Mouse (Mus musculus): ENCODE measurements around the gene Rhof. TPM values are rescaled to one million over a fixed set of nuclear protein-coding genes. Genes with fewer than 3 reads are reported as not detected.

The Rhof gene
- polyA plus RNA-seq, 2 experiments = 1.8 to 2.5 TPM

DNA sequence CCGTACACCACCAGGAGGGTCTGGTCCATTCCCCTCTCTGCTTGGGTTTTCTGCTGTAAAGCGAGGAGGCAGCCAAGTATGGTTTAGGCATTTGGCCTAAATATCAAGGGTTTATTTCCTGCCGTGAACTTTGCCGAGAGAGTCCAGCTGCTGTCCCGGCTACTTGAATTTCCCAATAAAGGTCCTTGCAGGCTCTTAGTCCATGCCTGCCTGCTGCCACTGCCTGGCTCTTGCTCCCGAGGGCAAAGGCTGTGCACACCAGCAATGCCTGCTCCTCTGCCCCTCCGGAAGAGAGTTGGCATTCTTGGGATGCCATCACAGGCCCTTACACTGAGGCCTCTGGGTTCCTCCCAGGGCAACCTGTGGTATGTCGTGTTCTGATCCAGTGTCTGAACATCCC is 28.9 kb downstream of the Rhof start:
- DNase-seq (ENCODE audit: low read depth in 3 of 3, low spot score in 3 of 3) = no peak
- TF ChIP-seq CTCF (IDR thresholded peaks at IDR 0.05; ENCODE audit: low read depth) = no peak
- ATAC-seq (ENCODE audit: insufficient read depth) = no peak
- no peaks in the 10 kb centered on the region for H3K27me3 ChIP-seq (ENCODE audit: control insufficient read depth, insufficient read depth, low read length)
- H3K4me1 ChIP-seq (replicated peaks; ENCODE audit: control insufficient read depth in 2 of 2, insufficient read depth in 2 of 2, low read length in 1 of 2) = peaks cover 0 to 3% of the 10 kb centered on the region in 2 experiments; a peak in 2 of 4 replicates
- H3K9me3 ChIP-seq (ENCODE audit: control insufficient read depth, low read length) = no peaks in the 10 kb centered on the region
- no peak overlapping the region for H3K9ac ChIP-seq (replicated peaks)
- peaks cover 35% of the 10 kb centered on the region for H3K36me3 ChIP-seq (replicated peaks; ENCODE audit: control insufficient read depth, insufficient read depth, low read depth)
- H3K4me3 ChIP-seq (ENCODE audit: insufficient read depth in 1 of 2, low read depth in 2 of 2, low read length in 2 of 2) = no peak overlapping the region
- no peak overlapping the region for H3K4me2 ChIP-seq (ENCODE audit: low read depth)
- no peak overlapping the region for H3K27ac ChIP-seq
- WGBS (ENCODE audit: insufficient replicate concordance) = 85% methylated on average over 8 of the region's 8 CpGs

DNA sequence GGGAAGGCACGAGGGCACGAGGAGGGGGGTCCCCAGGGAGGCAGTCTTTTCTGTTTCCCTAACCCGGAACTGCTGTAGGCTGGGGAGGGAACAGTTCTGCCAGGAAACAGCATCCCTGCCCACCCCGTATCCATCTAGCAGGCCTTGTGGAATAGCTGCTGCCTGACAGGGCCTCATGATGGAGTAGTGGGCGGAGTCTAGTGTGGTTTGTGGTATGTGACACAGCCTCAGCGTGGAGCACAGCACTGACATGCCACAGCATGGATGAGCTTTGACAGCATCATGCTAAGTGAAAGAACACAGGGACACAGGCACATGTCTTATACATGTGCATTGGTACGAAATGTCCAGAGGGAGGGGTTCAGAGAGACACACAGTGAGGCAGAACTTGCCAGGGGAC is 30.1 kb downstream of the Rhof start:
- TF ChIP-seq CTCF (IDR thresholded peaks at IDR 0.05; ENCODE audit: low read depth) (no peak), EP300 (IDR thresholded peaks at IDR 0.05; ENCODE audit: low read depth) (no peak)
- ATAC-seq (ENCODE audit: insufficient read depth) (no peak), DNase-seq (ENCODE audit: low read depth in 3 of 3, low spot score in 3 of 3) (no peak)
- Histone ChIP-seq H3K9me3 (ENCODE audit: control insufficient read depth, low read length) (no peaks in the 10 kb centered on the region), H3K9ac (replicated peaks) (no peak overlapping the region), H3K36me3 (replicated peaks; ENCODE audit: control insufficient read depth, insufficient read depth, low read depth) (peaks cover 40% of the 10 kb centered on the region), H3K27ac (no peak overlapping the region), H3K4me3 (ENCODE audit: insufficient read depth in 1 of 2, low read depth in 2 of 2, low read length in 2 of 2) (no peak overlapping the region), H3K27me3 (ENCODE audit: control insufficient read depth, insufficient read depth, low read length) (no peaks in the 10 kb centered on the region), H3K4me2 (ENCODE audit: low read depth) (no peak overlapping the region), H3K4me1 (replicated peaks; ENCODE audit: control insufficient read depth in 2 of 2, insufficient read depth in 2 of 2, low read length in 1 of 2) (peaks cover 0 to 3% of the 10 kb centered on the region in 2 experiments; a peak in 2 of 4 replicates)
- 50% methylated on average over 7 of the region's 7 CpGs for WGBS (ENCODE audit: insufficient replicate concordance)

DNA sequence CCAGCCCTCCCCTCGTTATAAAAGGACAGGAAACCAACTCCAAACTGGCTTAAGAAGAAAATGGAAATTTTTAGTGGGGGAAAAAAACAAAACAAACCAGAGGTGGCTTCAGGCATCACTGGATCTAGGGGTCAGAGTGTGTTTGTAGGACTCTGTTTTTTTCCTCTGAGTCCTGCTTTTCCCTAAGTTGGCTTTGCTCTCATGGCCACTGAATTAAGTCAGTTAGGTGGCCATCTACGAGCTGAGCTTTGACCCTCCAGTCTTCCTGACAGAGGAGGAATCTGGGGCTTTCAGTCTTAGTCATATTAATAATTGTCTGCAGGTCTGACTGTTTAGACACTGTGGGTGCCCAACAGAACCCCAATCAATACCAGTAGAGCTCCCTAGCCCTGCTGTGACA is 34.0 kb downstream of the Rhof start:
- H3K27ac ChIP-seq = no peak overlapping the region; the same call in 1 of the 2 replicates
- 70% methylated on average over 2 of the region's 2 CpGs for WGBS (ENCODE audit: insufficient replicate concordance)

DNA sequence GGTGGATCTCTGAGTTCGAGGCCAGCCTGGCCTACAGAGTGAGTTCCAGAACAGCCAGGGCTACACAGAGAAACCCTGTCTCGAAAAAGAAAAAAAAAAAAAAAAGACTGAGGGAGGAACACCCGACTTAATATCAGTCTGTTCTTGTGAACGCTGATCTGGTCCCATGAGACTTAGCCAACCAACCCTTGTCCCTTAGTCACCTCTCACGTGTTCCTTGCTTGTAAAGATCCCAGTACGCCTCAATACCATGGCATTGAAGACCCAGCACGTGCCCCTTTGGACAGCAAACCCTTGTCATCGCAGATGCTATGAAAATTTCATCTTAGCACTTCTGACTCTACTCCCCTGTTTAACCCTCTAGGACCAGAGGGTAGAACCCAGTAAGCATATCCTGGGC is 36.2 kb downstream of the Rhof start:
- peaks cover 47 to 55% of the 10 kb centered on the region in 2 experiments for H3K4me1 ChIP-seq (replicated peaks; ENCODE audit: control insufficient read depth in 2 of 2, insufficient read depth in 2 of 2, low read length in 1 of 2)

More for the DNA sequence above, 34.0 kb downstream of the Rhof start:
- Histone ChIP-seq H3K9me3 (ENCODE audit: control insufficient read depth, low read length) (no peaks in the 10 kb centered on the region), H3K4me3 (ENCODE audit: insufficient read depth in 1 of 2, low read depth in 2 of 2, low read length in 2 of 2) (no peak overlapping the region), H3K27me3 (ENCODE audit: control insufficient read depth, insufficient read depth, low read length) (no peaks in the 10 kb centered on the region), H3K36me3 (replicated peaks; ENCODE audit: control insufficient read depth, insufficient read depth, low read depth) (peaks cover 38% of the 10 kb centered on the region), H3K4me1 (replicated peaks; ENCODE audit: control insufficient read depth in 2 of 2, insufficient read depth in 2 of 2, low read length in 1 of 2) (peaks cover 29 to 39% of the 10 kb centered on the region in 2 experiments), H3K9ac (replicated peaks) (no peak overlapping the region), H3K4me2 (ENCODE audit: low read depth) (no peak overlapping the region)
- TF ChIP-seq CTCF (IDR thresholded peaks at IDR 0.05; ENCODE audit: low read depth) (no peak), EP300 (IDR thresholded peaks at IDR 0.05; ENCODE audit: low read depth) (no peak)
- ATAC-seq (ENCODE audit: insufficient read depth) (no peak), DNase-seq (ENCODE audit: low read depth in 3 of 3, low spot score in 3 of 3) (no peak)

DNA sequence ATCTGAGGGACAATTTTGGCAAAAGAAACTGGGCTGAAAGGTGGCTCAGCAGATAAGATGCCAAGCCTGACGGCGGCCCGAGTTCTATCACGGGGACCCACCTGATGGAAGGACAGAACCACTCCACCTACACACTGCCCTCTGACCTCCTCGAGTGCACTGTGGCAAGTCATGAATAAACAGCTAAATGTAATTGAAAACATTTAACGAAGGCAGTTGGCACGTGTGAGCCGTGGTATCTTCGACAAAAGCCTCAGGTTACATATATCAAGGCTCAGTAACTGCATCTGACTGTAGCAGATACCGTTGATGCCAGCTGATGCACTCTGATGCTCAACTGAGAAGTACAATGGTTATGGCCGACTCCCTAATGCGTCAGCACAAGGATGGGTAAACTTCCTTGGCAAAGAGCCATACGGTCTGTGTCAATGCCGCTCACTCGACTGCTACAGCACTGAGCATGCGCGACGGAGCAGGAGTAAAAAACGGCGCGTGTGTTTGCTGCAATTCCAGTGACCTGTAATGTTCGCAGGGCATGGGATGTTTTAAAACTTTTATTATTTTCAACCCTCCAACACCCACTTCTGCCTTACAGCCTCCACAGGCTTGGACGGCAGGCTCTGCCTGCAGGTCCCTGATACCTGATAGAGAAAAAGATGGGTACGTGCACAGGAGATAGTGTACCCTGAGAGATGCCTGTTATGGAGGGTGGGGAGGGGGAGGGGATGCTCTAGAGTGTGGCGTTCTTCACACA is 38.1 kb downstream of the Rhof start:
- Histone ChIP-seq H3K27ac (peak overlapping the region; percentile 96), H3K4me3 (ENCODE audit: insufficient read depth in 1 of 2, low read depth in 2 of 2, low read length in 2 of 2) (peak overlapping the region; percentile 10 to 45), H3K4me2 (ENCODE audit: low read depth) (peak overlapping the region; percentile 65)

More for the DNA sequence above, 36.2 kb downstream of the Rhof start:
- Histone ChIP-seq H3K27me3 (ENCODE audit: control insufficient read depth, insufficient read depth, low read length) (no peaks in the 10 kb centered on the region), H3K4me2 (ENCODE audit: low read depth) (no peak overlapping the region), H3K9me3 (ENCODE audit: control insufficient read depth, low read length) (no peaks in the 10 kb centered on the region), H3K36me3 (replicated peaks; ENCODE audit: control insufficient read depth, insufficient read depth, low read depth) (peaks cover 26% of the 10 kb centered on the region), H3K4me3 (ENCODE audit: insufficient read depth in 1 of 2, low read depth in 2 of 2, low read length in 2 of 2) (no peak overlapping the region), H3K27ac (peak overlapping the region; percentile 96), H3K9ac (replicated peaks) (no peak overlapping the region)
- WGBS (ENCODE audit: insufficient replicate concordance) = 81% methylated on average over 8 of the region's 8 CpGs
- ATAC-seq (ENCODE audit: insufficient read depth) (no peak), DNase-seq (ENCODE audit: low read depth in 3 of 3, low spot score in 3 of 3) (no peak)
- TF ChIP-seq CTCF (IDR thresholded peaks at IDR 0.05; ENCODE audit: low read depth) (no peak), EP300 (IDR thresholded peaks at IDR 0.05; ENCODE audit: low read depth) (no peak)

More for the DNA sequence above, 38.1 kb downstream of the Rhof start:
- peak; percentile 85 to 89 (median 87) for DNase-seq (ENCODE audit: low read depth in 3 of 3, low spot score in 3 of 3)
- Histone ChIP-seq H3K9ac (replicated peaks) (peak overlapping the region; percentile 68), H3K4me1 (replicated peaks; ENCODE audit: control insufficient read depth in 2 of 2, insufficient read depth in 2 of 2, low read length in 1 of 2) (peaks cover 58 to 70% of the 10 kb centered on the region in 2 experiments), H3K36me3 (replicated peaks; ENCODE audit: control insufficient read depth, insufficient read depth, low read depth) (peaks cover 18% of the 10 kb centered on the region), H3K9me3 (ENCODE audit: control insufficient read depth, low read length) (no peaks in the 10 kb centered on the region), H3K27me3 (ENCODE audit: control insufficient read depth, insufficient read depth, low read length) (no peaks in the 10 kb centered on the region)
- TF ChIP-seq CTCF (IDR thresholded peaks at IDR 0.05; ENCODE audit: low read depth) (no peak), EP300 (IDR thresholded peaks at IDR 0.05; ENCODE audit: low read depth) (peak; percentile 88)
- ATAC-seq (ENCODE audit: insufficient read depth) = peak; percentile 88
- 26% methylated on average over 25 of the region's 25 CpGs for WGBS (ENCODE audit: insufficient replicate concordance)
